Mouse (Mus musculus) erythroblast, embryonic 14.5 days (primary cell): ENCODE data around the gene F5.

ENCODE experiments used
- GATA1 ChIP-seq: IDR thresholded peaks from 2 replicates; pipeline ENCODE4 v1.6.1; 2012; ENCODE audit warnings: low read length, inconsistent platforms, mixed read lengths
- TAL1 ChIP-seq: IDR thresholded peaks from 3 replicates; pipeline ENCODE4 v1.6.1; 2012; ENCODE audit warnings: low read length, inconsistent platforms, mixed read lengths

- TF ChIP-seq GATA1 (no peak), TAL1 (no peak)
These were observed 17.5 kb upstream of the F5 start for GRCm38 (mm10) chr1:164134101-164134500.
